Mouse (Mus musculus): ENCODE measurements around the gene Plcb4.

GRCm38 (mm10) chr2:135929021-135929720 is 270.4 kb downstream of the Plcb4 start:
- TF ChIP-seq CTCF (IDR thresholded peaks at IDR 0.05; ENCODE audit: low read depth) (no peak), EP300 (optimal IDR thresholded peaks at IDR 0.05) (no peak)
